14 mouse cellular contexts compared by ENCODE assay signal in the genomic region with DNA sequence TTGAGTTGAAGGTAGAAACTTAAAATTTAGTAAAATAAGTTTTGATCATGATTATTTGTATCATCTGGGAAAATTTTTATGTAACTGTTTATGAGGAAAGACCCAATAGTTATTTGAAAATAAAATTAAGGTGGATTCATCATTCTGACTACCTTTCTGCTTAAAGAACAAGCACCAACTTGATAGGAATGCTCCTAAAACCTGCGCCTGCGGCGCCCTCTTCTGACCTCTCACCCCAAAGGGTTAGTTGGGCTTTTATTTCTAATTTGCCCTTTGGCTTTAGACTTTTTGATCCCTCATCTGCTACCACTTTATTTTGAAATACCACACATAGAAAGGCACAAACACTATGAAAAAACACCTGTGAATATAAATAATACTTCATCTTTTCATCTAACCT.
A peak's percentile ranks its signal among the peaks of the same experiment; 100 is the strongest.
DNase-seq lines count a peak whose midpoint lies in the region; ATAC-seq and TF ChIP-seq lines count a peak whose summit lies in the region.
"Had no signal": no experiment of that assay in that cellular context is flagged by ENCODE, and none has a peak within 500 bp of the region (broad histone marks: within the 10 kb centered on the region; RNA-seq: fewer than 3 reads in every experiment).

No protein-coding gene starts in this region.

- no peaks in the 10 kb centered on the region for H3K4me1 ChIP-seq in lung, postnatal 0 days (ENCODE audit: insufficient read depth, low read depth, low read length)
- H3K4me1 ChIP-seq in bone marrow, adult 2 months (ENCODE audit: control insufficient read depth, insufficient read depth, low read length): no peaks in the 10 kb centered on the region
- no peaks in the 10 kb centered on the region for H3K4me1 ChIP-seq in midbrain, embryonic 14.5 days (ENCODE audit: control insufficient read depth, insufficient read depth, low read length)
- H3K4me1 ChIP-seq: embryonic facial prominence, embryonic 13.5 days; lung, embryonic 15.5 days had no signal

- H3K9ac ChIP-seq in lung, postnatal 0 days (replicated peaks; ENCODE audit: low read depth): no peak overlapping the region
- no peak overlapping the region for H3K9ac ChIP-seq in midbrain, embryonic 14.5 days (replicated peaks; ENCODE audit: low read length)
- H3K9ac ChIP-seq: embryonic facial prominence, embryonic 13.5 days; lung, embryonic 15.5 days had no signal

- WGBS in lung, postnatal 0 days: 54% methylated on average over 3 of the region's 3 CpGs
- WGBS in bone marrow, adult 2 months: 41% methylated on average over 3 of the region's 3 CpGs
- 53% methylated on average over 3 of the region's 3 CpGs for WGBS in midbrain, embryonic 14.5 days

- TF ChIP-seq EP300 in lung, postnatal 0 days (IDR thresholded peaks at IDR 0.05): no peak

- no peak for TF ChIP-seq POLR2A in bone marrow, adult 2 months (IDR thresholded peaks at IDR 0.05; ENCODE audit: borderline replicate concordance, control insufficient read depth, low read depth, low read length)

- peak; percentile 32 for DNase-seq in lung, postnatal 36 days
- no peak for DNase-seq in lung, postnatal 0 days (ENCODE audit: low spot score)
- DNase-seq in cerebellum, postnatal 4 days (ENCODE audit: low spot score in 2 of 2): no peak
- no peak for DNase-seq in midbrain, embryonic 14.5 days
- DNase-seq in kidney, postnatal 4 days: no peak
- DNase-seq: kidney, postnatal 14 days had no signal

- ATAC-seq in lung, postnatal 0 days: no peak
- peak; percentile 48; the same call in 1 of the 2 replicates for ATAC-seq in neutrophil, adult 5-6 weeks (ENCODE audit: extremely low read depth, insufficient number of reproducible peaks, low FRiP score, poor library complexity, severe bottlenecking)
- ATAC-seq in midbrain, embryonic 14.5 days (ENCODE audit: low FRiP score, low TSS enrichment): no peak
- ATAC-seq in megakaryocyte-erythroid progenitor cell, adult 5-6 weeks (replicated peaks; ENCODE audit: low FRiP score, low TSS enrichment, poor library complexity, severe bottlenecking): no peak
- ATAC-seq: forebrain, embryonic 14.5 days; Patski had no signal

- TF ChIP-seq CTCF in lung, postnatal 0 days (IDR thresholded peaks at IDR 0.05): no peak
- TF ChIP-seq CTCF in bone marrow, adult 2 months (IDR thresholded peaks at IDR 0.05; ENCODE audit: control insufficient read depth, insufficient read depth, low read length): peak; percentile 36; the same call in 1 of the 2 replicates

- no peaks in the 10 kb centered on the region for H3K36me3 ChIP-seq in lung, postnatal 0 days (ENCODE audit: insufficient read depth, low read length)
- no peaks in the 10 kb centered on the region for H3K36me3 ChIP-seq in midbrain, embryonic 14.5 days (ENCODE audit: control insufficient read depth, insufficient read depth, low read length)
- H3K36me3 ChIP-seq: embryonic facial prominence, embryonic 13.5 days; lung, embryonic 15.5 days had no signal

- no peaks in the 10 kb centered on the region for H3K9me3 ChIP-seq in lung, postnatal 0 days (ENCODE audit: low read length)
- H3K9me3 ChIP-seq in midbrain, embryonic 14.5 days (ENCODE audit: control insufficient read depth, low read length): no peaks in the 10 kb centered on the region
- H3K9me3 ChIP-seq: embryonic facial prominence, embryonic 13.5 days; lung, embryonic 15.5 days had no signal

- no peak overlapping the region for H3K4me2 ChIP-seq in lung, postnatal 0 days (replicated peaks; ENCODE audit: low read depth, low read length)
- H3K4me2 ChIP-seq in midbrain, embryonic 14.5 days (ENCODE audit: low read length): no peak overlapping the region
- H3K4me2 ChIP-seq: embryonic facial prominence, embryonic 13.5 days; lung, embryonic 15.5 days had no signal

- H3K27ac ChIP-seq in lung, postnatal 0 days (ENCODE audit: low read length): no peak overlapping the region
- H3K27ac ChIP-seq in bone marrow, adult 2 months (ENCODE audit: control insufficient read depth, insufficient read depth, low read depth, low read length, poor library complexity): no peak overlapping the region
- H3K27ac ChIP-seq in midbrain, embryonic 14.5 days (replicated peaks; ENCODE audit: low read depth, low read length): no peak overlapping the region
- H3K27ac ChIP-seq: embryonic facial prominence, embryonic 13.5 days; heart, adult 2 months; lung, embryonic 15.5 days had no signal

- H3K27me3 ChIP-seq in lung, postnatal 0 days (replicated peaks; ENCODE audit: insufficient read depth, low read length): no peaks in the 10 kb centered on the region
- no peaks in the 10 kb centered on the region for H3K27me3 ChIP-seq in midbrain, embryonic 14.5 days (ENCODE audit: control insufficient read depth, insufficient read depth, low read length)
- H3K27me3 ChIP-seq: embryonic facial prominence, embryonic 13.5 days; lung, embryonic 15.5 days had no signal

- H3K4me3 ChIP-seq in lung, postnatal 0 days (ENCODE audit: low read depth, low read length): no peak overlapping the region
- no peak overlapping the region for H3K4me3 ChIP-seq in bone marrow, adult 2 months (replicated peaks; ENCODE audit: control insufficient read depth, low read depth, low read length)
- no peak overlapping the region for H3K4me3 ChIP-seq in midbrain, embryonic 14.5 days (replicated peaks; ENCODE audit: low read depth, low read length)
- H3K4me3 ChIP-seq: embryonic facial prominence, embryonic 13.5 days; heart, adult 2 months; lung, embryonic 15.5 days had no signal
